Mouse (Mus musculus): ENCODE data around the gene Prss57.

DNA sequence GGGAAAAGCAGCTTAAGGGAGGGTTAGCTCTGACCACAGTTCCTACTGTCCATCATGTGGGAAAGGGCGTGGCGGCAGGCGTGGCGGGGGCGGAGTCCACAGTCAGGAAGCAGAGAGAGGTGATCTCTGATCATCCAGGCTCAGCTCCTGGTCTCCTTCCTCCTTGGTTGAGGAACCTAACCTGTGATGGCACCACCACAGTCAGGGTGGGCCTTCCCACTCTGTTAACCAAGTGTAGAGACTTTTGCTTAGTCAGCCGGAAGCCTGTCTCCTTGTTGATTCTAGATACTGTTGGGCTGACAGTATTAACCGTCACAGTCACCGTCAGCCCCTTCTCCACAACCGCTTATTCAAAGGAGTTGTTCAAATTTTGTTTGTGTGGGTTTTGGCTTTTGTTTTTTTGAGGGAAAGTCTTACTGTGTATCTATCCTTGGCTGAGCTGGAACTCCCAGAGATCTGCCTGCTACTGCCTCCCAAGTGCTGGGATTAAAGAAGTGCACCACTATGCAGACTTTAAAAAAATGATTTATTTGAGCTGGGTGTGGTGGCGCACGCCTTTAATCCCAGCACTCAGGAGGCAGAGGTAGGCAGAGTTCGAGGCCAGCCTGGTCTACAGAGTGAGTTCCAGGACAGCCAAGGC, 7.6 kb upstream of the Prss57 start:
- no peak for TF ChIP-seq CTCF (IDR thresholded peaks at IDR 0.05; ENCODE audit: low read depth, low read length)
- TF ChIP-seq GATA1 (IDR thresholded peaks at IDR 0.05; ENCODE audit: borderline replicate concordance, low read length): no peak

Measured in G1E (cell line).